Mouse (Mus musculus) left cerebral cortex, adult 2 months (tissue): ENCODE results near the gene Prtn3. TPM values are rescaled to one million over a fixed set of nuclear protein-coding genes. Genes with fewer than 3 reads are reported as not detected.
A peak's percentile ranks its signal among the peaks of the same experiment; 100 is the strongest.

Experiments used
- DNase-seq, 2 experiments: peaks; one replicate each; pipeline ENCODE4 v3.0.0; 2021 to 2022; ENCODE audit warnings: low spot score in 2 of 2, mixed read lengths in 1 of 2; ENCODE audit errors: extremely low spot score in 1 of 2
- H3K27ac ChIP-seq: fragments of 200-600 bp; 2 replicates; pipeline ENCODE4 v1.8.1; 2022
- H3K4me3 ChIP-seq: fragments of 200-600 bp; 2 replicates; pipeline ENCODE4 v1.8.1; 2022
- CTCF ChIP-seq: fragments of 200-600 bp; IDR thresholded peaks from 2 replicates; pipeline ENCODE4 v1.8.1; 2022; ENCODE audit warnings: antibody characterized with exemption, mild to moderate bottlenecking, moderate library complexity
- intact Hi-C: fragments of 180-260 bp; cut with DNase I; formaldehyde crosslinking; loops from one replicate; pipeline ENCODE4 v1.15.1; 2025
- total RNA-seq, 2 experiments: library from RNA; stranded (reverse); gene quantifications; 2 replicates each; pipeline ENCODE4 v1.2.3; 2021

Prtn3 gene
- total RNA-seq, 2 experiments from 2014 or later = 1.7 to 2.6 TPM

DNA sequence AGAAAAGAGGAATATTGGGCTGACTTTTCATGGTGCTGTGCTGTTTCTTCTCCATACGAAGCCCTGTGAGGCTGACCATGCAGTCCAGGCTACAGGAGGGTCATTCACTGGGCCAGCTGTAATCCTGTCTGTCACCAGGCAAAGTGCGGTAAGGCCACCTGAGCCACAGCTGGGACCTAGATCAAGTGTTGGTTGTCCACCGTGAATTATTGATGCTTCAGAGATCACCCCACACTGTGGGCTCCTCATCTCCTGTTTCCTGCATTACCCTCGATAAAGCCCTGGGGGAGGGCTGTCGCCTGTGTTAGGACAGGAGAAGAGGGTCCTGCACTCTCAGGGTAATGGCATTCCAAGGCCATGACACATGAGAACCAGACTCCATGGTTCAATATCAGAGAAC, 27.7 kb upstream of the Prtn3 start:
- DNase-seq = no peak
- intact Hi-C loops = no loop called here
- H3K27ac ChIP-seq = no peak overlapping the region
- no peak for TF ChIP-seq CTCF
- no peak overlapping the region for H3K4me3 ChIP-seq

DNA sequence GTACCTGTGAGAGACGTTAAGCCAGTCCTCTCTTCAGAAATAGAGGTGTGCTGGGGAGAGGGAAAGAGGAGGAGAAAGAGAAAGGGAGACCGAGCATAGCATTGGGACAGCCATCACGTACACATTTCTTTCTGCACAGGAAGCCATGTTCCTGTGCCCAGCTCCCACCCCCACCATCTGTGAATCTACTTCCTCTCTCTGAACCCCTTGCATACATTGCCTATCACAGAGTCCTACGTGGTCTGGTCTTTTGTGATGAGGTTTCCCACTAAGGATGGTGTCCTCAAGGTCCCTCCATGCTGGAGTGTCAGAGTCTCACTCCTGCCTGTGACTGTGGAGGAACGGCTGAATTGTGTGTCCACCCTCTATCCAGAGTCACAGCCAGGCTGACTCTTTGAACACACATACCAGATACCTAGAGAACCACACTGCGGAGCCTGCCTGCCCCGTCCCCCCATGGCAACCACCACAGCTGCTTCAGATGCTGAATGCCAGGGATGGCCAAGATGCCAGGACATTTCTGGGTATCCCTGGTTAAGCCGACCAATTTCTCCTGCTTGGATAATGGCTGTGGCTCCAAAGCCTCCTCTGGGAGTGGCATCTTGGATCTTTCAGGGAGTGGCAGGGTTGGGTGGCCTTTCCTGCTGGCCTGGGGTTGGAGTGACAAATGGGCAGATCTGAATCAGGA, 24.2 kb upstream of the Prtn3 start:
- intact Hi-C loops = no loop called here
- Histone ChIP-seq H3K27ac (no peak overlapping the region), H3K4me3 (no peak overlapping the region)
- DNase-seq = no peak
- no peak for TF ChIP-seq CTCF

DNA sequence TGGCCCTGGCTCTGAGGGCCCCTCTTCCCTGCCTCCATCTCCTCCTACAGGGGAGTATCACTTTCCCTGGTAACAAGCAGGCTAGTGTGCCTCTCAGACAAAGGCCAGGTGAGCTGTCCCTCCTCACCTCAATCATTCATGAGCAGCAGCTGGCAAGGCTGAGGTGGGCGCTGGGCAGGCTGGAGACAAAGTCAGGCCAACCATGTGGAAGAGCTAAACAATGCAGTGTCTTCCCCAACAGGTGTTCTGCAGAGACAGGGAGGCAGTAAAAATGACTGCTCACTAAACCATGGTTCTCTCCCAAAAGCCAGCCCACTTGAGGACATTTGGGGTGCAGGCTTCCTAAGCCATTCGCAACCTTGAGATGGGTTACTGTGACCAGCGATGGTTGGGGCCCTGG, 22.6 kb upstream of the Prtn3 start:
- Histone ChIP-seq H3K27ac (peak overlapping the region; percentile 97), H3K4me3 (no peak overlapping the region)
- DNase-seq = no peak
- intact Hi-C loops = no loop called here
- TF ChIP-seq CTCF = no peak

DNA sequence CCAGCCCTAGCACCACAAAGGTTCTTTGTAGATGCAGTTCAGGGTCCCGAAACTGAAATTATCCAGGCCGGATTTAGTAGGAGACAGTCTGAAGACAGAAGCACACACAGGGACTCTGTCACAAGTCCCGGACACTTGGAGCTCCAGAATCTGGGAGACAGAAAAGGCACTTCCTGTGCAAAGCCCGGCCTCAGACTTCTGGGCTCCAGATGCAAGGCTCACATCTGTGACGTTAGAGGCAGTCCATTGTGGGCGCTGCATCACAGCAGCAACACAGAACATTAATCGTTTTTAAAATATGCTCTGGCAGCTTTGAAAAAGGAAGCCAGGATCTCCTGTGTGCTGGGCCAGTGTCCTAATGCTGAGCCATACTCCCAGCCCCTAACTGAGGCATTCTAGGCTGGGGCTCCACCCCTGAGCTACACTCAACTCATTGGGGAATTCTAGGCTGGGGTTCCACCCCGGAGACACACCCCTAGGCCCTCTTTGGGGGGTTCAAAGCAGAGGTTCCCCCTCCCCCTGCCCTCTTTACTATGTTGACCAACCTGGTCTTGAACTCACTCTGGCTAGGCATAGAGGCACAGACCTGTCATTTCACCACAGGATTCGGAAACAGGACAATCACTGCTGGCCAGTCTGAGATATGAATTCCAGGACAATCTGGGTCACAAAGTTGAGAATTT, 22.0 kb upstream of the Prtn3 start:
- TF ChIP-seq CTCF = no peak

DNA sequence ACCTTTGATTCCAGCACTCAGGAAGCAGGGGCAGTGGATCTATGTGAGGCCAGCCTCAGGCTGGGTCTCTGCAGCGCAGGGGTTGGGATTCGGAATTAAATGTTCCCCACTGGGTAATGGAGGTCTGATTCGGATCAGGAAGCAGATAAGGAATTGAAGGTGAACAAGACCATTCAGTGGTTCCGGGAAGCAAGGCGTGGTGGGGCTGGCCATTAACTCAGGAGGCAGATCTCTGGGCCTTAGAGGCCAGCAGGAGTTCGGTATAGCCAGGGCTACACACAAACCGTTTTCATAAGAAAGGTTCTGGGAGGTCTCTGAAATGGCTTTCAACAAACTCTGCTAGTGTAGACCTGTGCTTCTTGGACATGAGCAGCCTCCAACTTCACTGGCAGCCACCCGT, 21.4 kb upstream of the Prtn3 start:
- no peak for TF ChIP-seq CTCF
- DNase-seq = no peak
- H3K27ac ChIP-seq = peak overlapping the region; percentile 97
- peak overlapping the region; percentile 62 for H3K4me3 ChIP-seq
- intact Hi-C loops = no loop called here

More for the DNA sequence above, 22.0 kb upstream of the Prtn3 start:
- Histone ChIP-seq H3K4me3 (no peak overlapping the region), H3K27ac (peak overlapping the region; percentile 97)
- no peak for DNase-seq
- intact Hi-C loops = no loop called here

DNA sequence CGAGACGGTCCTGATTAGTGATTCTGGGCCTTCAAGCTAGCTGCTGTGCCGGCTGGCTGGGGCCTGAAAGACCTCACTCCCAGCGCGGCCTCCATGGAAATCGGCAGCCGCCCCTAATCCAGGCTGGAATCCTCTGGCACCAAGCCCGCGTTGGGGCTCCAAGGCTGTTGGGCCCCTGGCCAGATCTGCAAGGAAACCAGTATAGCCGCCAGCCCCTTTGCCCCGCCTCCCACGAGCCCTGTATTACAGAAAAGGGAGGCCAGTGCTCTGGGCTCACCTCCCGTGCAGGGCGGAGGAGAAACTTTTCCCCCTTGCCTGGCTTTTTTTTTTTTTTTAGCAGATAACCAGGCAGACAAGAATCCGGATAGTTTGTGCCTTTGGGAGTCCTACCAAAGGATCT, 20.9 kb upstream of the Prtn3 start:
- Histone ChIP-seq H3K27ac (peak overlapping the region; percentile 97), H3K4me3 (peak overlapping the region; percentile 62)
- TF ChIP-seq CTCF = no peak
- peak; percentile 81 to 83 for DNase-seq
- intact Hi-C loops = no loop called here

DNA sequence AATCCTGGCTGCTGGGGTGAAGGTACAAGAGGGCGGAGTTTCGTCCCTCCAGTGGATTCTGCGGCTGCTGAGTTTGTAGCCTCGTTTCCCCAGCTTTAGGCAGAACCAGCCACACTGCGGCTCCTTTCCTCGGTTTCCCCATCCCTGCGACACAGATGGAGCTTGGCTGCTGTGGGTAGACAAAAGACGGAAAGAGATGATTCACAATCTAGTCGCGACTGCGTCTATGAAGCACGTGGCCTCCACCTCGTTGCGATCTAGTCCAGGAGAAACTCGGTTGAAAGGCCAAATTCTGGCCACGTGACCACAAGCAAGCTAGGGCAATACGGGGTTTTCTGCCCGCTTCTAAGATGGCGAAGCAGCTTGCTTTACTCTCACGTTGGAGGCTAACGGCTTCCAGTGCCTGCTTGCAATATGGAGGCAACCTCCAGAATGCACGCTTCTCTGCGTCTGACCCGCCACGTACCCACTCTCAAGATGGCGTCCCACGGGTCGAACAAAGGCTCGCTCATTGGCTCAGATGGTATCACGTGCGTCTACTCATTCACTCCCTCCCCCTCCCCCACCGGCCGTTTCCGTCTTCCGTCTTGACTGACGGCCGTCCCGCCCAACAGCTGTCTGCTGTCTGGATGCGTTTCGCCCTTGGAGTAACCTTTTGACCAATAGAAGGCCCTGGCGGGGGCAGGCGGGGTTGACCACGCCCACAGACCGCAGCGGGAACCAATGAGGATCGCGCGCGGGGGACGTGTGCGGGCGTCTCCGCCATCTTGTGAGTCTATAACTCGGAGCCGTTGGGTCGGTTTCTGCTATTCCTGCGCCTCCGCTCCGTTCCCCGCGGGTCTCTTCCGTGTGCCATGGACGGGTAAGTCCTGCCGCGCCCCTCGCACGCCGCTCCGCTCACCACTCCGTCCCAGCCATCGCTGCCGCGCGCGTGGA, 20.1 kb upstream of the Prtn3 start, which contains the start of gene Ptbp1:
TSS of gene Ptbp1 (plus strand) at position 568 of the 936 bp plus-strand sequence.
- peak; percentile 99 for DNase-seq
- Histone ChIP-seq H3K4me3 (peak within 1 kb of the TSS; percentile 95), H3K27ac (peak within 1 kb of the TSS; percentile 97)
- TF ChIP-seq CTCF = no peak
- intact Hi-C loops = no loop called here

DNA sequence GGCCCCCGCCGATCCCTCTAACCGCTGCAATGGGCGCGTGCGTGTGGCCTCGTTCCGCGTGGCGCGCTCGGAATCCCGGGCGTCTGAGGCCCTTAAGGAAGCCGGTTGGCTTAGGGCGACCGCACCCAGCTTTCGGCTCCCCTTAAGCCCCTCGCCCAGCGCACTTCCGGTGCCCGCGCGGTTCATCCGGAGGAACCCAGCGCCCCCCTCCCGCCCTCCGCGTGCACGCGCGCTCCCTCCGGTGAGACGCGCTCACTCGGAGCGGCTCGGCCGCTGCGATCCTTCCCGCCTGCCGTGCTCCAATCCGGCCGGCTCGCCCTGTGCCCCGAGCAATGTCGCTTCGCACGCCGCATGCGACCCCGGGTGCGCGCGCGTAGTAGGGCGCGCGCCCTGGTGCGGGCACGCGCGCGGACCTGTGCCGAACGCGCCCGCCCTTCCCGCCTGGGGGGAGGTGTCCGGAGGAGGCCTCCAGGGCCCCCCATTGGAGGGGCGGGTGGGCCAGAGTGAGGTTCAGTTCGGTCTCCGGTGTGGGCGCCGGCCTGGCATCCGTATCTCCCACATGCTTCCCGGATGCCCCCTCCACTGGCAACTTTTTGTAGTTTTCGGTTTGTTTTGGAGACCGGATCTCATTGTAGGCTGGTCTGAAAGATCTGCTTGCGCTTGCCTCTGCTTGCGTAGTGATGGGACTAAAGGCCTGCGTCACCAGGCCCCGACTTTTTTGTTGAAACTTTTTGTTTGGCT, 19.3 kb upstream of the Prtn3 start:
- Histone ChIP-seq H3K27ac (peak overlapping the region; percentile 97), H3K4me3 (peak overlapping the region; percentile 95)
- no peak for TF ChIP-seq CTCF
- intact Hi-C loops = no loop called here
- peak; percentile 59 to 64 for DNase-seq

DNA sequence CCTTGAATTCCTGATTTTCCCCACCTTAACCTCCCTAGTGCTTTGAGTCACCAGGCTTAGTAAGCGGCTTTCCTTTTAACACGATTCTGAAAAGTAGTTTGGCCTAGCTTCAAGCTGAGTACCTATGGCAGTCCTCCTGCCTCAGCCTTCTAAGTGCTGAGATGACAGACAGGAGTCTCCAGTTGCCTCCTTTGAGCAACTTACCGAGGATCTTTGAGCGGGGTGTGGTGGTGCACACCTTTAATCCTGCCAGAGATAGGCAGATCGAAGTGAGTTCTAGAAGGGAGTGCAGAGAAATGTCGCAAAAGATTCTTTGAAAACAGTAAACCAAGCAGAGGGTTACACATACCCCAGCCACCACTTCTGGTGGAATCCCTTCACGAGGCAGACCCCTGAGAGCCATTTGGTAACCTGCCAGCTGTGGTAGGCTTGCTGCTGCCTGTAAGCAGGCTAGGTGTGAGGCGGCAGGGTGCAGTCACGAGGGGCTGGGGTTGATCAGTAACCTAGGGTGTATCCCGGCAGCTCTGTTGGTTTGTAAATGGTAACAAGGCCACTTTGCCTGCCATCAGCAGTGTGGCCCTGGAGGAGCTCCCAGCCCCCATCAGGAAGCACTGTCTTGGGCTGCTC, 18.6 kb upstream of the Prtn3 start:
- intact Hi-C loops = no loop called here
- no peak for TF ChIP-seq CTCF
- no peak for DNase-seq

DNA sequence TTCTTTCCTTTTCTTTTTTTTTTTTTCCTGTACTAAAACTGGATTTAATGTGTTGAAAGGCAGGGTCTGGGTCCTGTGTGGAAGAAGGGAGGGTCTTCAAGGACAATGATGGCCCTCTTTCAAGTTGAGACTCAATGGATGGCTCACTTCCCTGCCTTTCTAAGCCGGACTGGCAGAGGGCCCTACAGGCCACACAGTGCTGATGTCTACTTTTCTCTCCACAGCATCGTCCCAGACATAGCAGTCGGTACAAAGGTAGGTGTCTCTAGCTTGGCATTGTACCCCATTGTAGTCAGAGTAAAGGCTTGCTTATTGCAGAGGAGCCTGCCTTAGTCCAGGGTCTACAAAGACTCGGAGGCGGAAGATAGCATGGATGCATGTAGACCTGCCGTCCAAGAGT, 18.0 kb upstream of the Prtn3 start:
- intact Hi-C loops = no loop called here
- peak overlapping the region; percentile 95 for H3K4me3 ChIP-seq
- H3K27ac ChIP-seq = peak overlapping the region; percentile 97; the same call in 1 of the 2 replicates
- no peak for TF ChIP-seq CTCF
- no peak for DNase-seq

More for the DNA sequence above, 18.6 kb upstream of the Prtn3 start:
- Histone ChIP-seq H3K4me3 (peak overlapping the region; percentile 95), H3K27ac (peak overlapping the region; percentile 97)
